Mouse (Mus musculus) spleen, adult 12 weeks (tissue): ENCODE results near the gene Adap2.

Experiments used
- DNase-seq: peaks from one replicate; pipeline ENCODE4 v3.0.0; 2022; ENCODE audit warnings: low spot score

Adap2 gene

DNA sequence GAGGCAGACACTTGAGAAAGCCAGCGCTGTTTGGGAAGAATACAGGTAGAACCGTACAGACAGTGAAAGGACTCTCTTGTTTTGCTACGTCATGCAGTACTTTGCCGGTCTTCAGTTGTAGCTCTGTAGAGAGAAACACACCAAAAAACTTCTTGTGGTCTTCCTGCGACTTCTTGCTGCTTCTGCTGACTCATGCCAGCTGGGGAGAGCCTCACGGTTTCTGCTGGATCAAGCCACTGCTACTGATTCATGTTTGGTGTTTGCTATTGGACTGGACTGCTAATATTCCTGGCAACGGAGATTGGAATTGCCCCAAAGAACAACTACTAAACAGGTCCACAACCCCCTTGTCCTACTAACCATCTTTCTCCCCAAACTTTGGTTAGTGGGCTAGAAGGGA lies 42.4 kb downstream of the Adap2 start:
- no peak for DNase-seq

DNA sequence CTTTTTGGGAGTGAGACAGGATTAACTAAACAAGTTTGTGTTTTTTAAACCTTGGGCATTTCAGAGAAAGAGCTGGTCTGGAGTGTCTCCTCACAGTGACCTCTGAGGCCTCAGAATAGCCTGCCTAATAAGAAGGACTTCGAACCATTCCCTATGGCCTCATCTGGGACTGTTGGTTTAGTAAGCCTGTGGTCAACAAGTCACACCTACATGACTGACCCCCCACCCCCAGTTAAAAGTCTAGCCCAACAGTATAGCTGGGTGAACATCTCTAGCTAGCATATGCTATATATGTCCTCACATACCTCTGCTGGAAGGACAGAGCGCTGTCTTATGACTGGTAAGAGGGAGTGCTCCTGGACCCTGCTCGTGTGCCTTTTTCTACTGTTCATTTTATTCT lies 45.4 kb downstream of the Adap2 start:
- DNase-seq: no peak

DNA sequence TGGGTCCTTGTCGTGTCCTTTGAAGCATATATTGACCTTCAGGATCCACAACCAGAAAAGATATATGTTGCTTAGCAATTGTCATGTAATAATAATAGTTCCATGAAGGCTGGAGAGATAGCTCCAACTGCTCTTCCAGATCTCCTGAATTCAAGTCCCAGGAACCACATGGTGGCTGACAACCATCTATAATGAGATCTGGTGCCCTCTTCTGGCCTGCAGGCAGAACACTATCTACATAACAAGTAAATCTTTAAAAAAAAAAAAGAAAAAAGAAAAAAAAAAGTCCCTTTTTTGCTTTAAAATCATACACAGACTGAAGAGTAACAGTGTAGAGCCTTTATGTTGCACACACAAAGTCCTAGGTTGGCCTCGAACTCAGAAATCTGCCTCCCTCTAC lies 45.9 kb downstream of the Adap2 start:
- DNase-seq: no peak

DNA sequence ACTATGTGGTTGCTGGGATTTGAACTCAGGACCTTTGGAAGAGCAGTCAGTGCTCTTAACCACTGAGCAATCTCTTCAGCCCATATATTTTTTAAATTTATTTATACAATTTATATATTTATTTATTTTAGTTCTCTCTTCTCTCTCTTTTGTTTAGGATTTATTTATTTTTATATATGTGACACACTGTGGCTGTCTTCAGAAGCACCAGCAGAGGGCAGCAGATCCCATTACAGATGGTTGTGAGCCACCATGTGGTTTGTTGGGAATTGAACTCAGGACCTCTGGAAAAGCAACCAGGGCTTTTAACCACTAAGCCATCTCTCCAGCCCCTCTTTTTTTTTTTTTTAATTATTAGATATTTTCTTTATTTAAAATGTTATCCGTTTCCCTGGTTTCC lies 46.4 kb downstream of the Adap2 start:
- DNase-seq: no peak

DNA sequence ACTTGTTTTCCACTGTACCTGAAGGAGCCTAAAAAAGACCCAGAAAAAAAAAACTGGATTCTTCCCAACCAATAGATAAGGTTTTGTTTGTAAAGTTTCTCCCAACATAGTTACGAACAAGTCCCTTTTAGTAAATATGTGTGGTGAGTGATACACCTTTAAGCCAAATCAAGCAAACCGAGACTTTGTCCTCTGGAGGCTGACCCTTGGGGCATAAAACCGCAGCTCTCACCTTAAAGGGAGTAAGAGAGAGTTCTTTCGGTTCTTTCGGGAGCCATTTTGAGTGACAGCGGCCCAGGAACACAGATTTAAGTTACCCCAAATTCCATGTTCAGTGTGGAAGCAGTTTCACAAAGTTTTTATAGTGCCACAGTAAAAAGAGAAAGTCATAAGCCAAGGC lies 48.4 kb downstream of the Adap2 start:
- no peak for DNase-seq

DNA sequence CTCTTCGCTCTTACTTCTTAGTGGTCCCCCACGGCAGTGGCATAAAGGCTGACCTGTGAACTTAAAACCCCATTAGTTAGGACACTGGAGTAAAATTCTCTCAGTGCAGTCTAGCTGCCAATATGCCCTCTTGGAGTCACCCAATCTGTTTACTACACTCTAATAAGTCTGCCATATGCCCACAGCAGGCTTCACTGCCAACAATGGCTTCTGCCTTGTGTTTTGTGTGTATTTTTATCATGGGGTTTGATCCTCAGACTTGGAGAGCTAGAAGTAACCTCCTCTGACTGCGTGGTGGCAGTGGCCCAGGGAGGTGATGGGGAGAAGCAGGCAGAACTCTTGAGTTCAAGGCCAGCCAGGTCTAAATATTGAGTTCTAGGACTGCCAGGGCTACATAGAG lies 50.1 kb downstream of the Adap2 start:
- no peak for DNase-seq

DNA sequence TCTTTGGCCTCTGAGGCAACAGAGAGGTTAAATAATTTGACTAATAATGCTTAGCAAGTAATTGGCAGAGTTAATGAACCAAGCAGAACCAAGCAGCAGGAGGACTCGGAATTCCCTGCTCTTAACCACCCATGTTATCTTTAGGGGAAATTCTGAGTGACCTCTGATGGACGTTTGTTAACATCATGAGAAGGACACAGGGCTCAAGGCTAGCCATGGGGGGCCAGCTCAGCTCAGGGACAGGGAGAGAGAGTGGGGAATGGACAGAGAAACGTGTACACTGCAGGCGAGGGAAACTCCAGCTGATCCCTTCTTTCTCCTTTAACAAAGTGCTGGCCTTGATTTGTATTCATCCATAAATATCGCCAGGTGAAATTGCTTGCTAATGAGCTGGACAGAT lies 51.0 kb downstream of the Adap2 start:
- DNase-seq: no peak

DNA sequence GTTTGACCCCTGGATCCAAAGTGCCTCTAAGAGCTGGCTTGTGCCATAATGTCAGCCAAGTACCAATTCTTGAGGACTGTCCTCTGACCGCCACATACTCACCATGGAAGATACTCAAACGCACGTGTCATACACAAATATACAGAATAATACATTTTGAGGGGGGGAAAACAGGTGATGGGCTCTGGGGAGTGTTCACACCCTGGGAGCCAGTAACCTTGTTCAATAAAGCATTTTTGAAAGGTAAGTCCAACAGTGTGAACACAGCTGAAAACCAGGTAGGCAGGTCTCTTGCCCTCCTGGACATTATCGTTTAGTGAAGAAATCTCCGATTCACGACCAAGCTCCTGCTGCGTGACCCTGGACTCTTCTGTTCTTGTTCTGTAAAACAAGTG lies 54.6 kb downstream of the Adap2 start:
- DNase-seq: no peak

DNA sequence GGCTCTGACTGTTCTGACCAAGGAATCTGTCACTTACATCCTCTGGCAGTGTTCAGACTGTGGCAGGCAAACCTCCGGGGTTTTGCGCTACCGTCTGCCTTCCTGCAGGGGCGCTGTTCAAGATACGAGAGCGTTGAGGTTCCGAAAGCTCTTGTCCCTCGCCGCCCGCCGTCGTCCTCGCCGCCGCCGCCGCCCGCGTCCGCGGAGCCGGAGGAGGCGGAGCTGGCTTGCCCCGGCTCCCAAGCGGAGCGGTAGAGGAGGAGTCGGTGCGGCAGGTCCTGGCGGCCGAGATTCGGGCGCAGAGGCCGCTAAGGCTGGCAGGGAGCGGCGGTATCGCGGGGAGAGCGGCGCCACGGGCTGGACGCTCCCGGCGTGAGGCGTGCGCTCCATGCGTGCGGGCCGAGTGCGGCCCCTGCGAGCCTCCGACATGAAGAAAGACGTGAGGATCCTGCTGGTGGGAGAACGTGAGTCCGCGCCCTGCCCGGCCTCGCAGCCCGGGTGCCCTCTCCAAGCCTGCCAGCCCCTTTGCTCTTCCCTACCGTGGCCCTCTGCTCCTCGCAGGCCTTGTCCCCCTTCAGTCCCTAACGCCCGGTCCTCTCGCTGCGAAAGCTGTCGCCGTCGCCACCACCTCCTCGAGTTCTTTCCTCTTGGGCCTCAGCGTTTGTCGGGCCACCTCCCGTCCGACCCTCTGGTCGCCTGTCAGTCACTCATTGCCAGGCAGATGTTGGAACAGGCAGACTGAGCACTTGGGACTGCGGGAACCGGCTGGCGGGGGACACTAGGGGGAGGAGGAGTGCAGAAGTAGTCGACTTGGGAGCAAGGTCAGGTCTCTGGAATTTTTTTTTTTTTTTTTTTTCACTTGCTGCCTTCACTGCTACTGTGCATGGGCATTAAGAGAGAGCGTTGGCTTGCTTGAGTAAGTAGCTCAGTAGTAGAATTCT lies 55.2 kb downstream of the Adap2 start, which contains the start of gene Rhot1:
Gene Rhot1 (plus strand): TSS at position 160 of the 941 bp plus-strand sequence.
- peak; percentile 93 for DNase-seq

DNA sequence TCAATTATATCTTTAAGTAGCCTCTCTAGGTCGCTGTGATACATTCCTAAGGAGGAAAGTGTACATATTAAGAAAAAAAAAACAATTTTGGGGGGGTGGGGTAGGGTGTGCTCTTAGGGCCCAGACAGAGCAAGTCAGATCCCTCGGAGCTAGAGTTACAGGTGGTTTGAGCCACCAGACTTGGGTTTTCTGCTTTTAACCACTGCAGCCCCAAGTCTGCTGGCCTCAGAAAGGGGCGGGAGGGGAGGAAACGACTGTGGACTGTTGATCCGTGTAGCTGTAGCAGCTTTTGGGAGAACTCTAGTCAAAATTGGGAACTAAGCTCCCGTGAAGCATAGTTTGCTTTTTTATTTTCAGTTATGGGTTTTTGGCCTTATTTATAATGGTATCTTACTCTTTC lies 56.4 kb downstream of the Adap2 start:
- DNase-seq: no peak

DNA sequence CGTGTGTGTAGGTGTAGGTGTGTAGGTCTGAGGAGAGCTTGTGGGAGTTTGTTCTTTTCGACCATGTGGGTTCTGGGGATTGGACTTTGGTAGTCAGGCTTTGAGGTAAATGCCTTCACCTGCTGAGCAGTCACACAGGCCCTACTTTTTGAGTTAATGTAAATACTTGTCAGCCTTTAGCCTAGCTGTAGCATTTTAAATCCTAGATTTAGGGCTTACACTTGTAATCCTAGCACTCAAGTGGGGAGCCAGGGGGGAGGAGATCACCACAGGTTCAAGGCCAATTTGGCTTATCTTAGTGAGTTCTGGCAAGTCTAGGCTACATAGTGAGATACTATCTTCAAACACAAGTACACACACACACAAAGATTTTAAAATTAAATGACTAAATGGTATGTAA lies 58.4 kb downstream of the Adap2 start:
- no peak for DNase-seq

DNA sequence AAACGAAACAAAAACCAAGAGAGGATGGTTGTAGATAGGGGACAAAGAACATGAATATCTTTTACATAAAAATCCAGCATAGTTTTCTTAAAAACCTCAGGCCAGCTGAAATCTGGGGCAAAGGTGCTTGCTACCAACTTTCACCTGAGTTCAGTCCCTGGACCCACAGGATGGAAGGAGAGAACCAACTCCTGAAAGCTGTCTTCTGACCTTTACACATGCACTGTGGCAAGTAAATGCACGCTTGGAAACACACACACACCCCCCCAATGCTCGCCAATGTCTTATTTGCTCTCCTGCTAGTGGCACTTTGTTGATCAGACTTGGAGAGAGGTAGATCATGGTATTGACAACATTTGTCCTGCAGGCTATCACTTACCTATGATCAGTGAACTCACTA lies 61.4 kb downstream of the Adap2 start:
- no peak for DNase-seq

DNA sequence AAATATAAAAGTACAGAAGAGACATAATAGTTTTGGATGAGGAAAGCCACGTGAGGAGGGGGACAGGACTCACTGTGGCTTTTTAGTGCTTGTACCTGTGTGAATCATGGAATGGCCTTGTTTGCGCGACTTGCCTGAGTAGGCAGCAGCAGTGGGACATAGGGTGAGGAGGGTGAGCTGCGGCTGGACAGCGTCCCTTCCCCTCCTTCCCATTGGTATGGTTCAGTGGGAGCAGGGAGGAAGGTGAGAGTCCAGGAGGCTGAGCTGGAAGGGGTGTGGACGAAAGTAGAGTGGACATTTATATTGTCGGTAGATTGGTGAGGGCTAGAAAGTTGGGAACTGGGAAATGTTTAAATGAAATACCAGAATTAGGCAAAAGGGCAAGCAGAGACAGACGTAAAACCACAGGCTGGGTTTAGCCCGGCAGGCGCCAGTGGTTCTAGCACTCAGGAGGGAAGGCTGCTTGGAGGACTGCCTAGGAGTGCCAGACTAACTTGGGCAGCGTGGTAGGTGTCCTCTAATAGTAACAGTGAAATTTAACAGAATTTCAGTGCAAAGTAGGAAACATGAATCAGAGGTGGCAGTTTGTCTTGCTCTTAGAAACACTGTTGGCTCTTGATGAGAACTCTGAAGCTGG lies 64.9 kb downstream of the Adap2 start:
- no peak for DNase-seq
